Mouse (Mus musculus): Measurements from ENCODE around the gene Tgfbr3.
A peak's percentile ranks its signal among the peaks of the same experiment; 100 is the strongest.

The Tgfbr3 gene

DNA sequence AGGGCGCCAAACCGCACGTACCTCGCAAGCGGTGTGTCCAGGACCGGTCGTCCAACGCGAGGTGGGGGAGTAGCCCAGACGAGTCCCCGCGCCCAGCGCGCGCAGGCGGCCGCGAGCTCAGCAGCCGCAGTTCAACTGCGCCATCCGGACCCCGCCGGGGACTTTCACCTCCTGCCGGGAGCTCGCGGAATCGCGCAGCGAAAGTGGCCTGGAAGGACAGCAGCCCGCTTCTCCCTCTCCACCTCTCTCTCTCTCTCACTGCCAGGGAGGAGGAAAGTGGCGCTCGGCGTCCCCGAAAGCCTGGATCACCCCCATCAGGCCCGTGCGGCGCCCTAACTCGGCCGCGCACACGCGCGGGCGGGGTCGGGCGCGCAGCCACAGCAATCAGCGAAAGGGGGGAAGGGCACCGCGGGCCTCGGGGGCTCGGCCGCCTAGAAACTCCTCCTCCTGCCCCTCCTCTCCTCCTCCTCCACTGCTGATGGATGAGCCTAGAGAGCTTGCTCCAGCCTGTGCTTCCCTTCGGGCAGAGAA, at the start of gene Tgfbr3:
Tgfbr3 (minus strand) TSS at position 396 of the 531 bp plus-strand sequence.
- peak; percentile 59 for DNase-seq (ENCODE audit: low spot score)

DNA sequence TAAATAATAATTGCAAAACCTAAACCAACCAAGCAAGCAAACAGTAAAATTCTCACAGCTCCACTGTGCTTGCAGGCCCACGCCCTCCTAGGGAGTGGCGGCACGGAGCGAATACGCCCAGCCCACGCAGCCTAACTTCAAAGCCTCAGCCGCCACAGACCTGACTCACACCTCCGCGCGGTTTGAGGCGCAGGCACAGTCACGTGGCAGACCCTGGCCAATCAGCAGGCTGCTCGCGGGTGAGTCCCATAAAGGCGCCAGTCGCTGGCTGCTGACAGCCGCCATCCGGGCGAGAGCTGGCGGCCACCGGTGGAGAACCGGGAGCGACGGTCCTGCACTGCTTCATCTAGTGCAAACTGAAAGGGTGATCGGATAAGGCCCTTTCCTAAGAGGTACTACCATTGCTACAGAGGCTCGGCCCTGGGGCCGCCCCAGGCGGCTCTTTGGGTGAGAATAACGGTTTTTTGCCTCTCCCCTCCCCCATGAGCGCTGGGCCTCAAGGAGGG, 41.5 kb upstream of the Tgfbr3 start, which contains the start of gene Brdt:
Brdt (plus strand) TSS at position 244 of the 506 bp plus-strand sequence.
- no peak for DNase-seq (ENCODE audit: low spot score)

DNA sequence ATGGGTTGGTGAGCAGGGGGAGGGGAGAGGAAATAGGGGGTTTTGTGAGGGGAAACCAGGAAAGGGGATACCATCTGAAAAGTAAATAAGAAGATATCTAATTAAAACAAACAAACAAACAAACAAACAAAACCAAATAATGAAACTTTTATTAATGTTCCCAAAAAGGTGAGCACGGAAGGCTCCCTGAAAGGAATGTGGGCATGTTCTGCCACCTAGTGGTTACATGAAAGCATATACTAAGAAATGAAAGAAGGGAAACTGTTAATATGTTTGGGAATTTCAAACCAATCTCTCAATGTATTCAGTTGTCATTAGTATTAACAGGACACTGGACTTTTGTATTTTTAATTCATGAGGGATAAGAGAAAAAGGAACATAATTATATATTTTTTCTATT, 31.3 kb upstream of the Tgfbr3 start:
- no peak for DNase-seq (ENCODE audit: low spot score)

DNA sequence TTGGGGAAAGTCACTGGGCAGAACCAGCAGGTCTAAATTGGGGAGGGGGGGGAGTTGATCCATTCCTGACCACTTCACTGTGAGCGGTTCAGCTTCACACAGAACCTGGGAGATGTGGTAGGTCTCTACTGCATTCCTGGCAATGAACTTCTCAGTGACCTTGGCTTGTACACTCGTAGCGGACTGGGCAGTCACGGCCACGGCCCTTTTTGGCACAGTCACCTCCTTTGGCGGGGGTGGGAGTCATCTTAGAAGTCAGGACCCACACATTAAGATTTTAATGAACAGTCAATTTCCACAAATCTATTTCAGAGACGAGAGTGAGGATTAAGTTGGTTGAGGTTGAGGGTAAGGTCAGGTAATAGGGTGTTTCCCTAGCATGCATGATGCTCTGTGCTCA, 27.7 kb upstream of the Tgfbr3 start:
- DNase-seq (ENCODE audit: low spot score), result no peak

DNA sequence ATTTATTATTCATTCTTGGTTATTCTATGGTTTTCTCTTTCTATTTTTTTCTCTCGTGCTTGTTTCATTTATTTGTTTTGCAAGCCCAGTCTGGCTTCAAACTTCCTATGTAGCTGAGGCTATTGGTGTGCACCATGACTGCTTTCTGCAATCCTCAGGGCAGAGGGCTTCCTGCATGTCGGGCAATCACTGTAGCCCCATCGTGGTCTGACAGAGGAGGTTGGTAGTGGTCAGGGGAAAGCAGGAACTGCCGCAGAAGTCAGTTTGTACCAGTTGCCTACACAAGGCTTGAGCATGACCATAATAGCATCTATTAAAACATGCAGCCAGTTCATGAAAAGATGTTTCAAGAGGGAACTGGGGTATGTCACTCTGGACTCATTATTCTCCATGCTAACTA, 18.0 kb upstream of the Tgfbr3 start:
- no peak for DNase-seq (ENCODE audit: low spot score)

DNA sequence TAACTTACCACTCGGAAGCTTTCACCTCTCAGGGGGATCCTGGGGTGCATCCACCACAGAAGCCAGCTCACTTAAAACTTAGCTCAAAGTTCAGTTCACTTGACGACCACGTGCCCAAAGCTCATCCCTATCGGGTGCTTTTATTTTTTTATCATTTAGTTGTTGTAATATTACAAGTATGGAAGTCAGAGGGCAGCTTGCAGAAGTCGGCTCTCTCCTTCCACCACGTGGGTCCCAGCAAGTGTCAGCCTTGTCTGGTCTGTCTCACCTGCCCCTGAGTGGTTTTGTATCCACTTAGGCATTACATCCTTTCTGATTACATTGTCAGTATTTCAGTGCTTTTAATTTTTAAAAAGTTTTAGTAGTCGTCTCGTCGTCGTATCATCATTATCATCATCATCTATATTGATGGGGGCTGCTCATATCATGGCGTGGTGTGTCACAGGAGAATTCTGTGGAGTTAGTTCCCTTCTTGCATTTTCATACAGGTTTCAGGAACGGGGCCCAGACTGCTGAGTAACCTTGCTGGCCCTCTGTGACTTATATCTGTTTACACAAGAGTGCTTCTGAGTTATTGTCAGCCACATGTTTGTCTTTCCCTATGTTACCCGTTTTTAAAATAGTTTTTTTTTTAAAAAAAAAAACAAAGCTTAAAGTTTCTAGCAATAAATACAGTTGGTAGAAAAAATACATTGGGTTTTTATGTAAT, 14.8 kb upstream of the Tgfbr3 start:
- no peak for DNase-seq (ENCODE audit: low spot score)

DNA sequence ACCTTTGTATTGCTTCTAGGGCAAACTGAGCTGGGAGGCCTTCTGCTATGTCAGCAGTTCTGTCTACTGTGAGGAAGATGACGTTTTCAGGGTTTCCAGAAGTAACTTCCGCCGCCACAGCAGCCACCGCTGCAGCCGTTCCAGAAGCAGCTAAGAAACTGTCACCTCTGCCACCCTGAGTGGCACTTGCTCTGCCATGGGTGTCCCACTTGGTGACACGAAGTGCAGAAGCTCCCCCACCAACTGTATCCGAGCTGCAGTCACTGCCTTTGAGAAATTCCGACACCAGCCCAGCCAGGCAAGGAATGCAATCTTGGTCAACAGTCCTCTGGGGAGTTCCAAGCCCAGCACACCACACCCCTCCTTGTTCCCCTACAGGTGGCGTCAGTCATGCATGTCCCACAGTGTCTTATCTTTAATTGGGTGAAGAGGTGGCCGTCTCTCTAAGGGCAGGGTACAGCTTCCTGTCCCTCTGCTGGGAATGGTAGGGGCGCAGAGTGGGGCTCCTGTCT, 14.0 kb upstream of the Tgfbr3 start:
- DNase-seq (ENCODE audit: low spot score), result no peak

DNA sequence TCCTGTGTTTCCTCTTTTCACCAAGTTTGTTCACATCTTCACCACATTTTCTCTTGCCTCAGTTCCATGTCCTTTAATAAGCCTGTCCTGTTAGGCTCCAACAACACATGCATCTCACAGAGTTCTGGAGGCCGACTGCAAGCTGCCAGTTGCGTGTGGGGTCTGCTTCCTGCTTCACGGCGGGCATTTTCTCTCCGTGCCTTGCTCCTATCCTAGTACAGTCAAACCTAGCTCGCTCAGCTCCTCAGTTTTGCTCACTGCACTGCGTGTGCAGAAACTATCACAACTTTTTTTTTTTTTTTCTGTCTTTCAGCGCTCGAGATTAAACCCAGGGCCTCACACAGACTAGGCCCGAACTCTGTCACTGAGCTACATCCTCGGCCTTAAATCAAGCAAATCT, 9.4 kb upstream of the Tgfbr3 start:
- no peak for DNase-seq (ENCODE audit: low spot score)

DNA sequence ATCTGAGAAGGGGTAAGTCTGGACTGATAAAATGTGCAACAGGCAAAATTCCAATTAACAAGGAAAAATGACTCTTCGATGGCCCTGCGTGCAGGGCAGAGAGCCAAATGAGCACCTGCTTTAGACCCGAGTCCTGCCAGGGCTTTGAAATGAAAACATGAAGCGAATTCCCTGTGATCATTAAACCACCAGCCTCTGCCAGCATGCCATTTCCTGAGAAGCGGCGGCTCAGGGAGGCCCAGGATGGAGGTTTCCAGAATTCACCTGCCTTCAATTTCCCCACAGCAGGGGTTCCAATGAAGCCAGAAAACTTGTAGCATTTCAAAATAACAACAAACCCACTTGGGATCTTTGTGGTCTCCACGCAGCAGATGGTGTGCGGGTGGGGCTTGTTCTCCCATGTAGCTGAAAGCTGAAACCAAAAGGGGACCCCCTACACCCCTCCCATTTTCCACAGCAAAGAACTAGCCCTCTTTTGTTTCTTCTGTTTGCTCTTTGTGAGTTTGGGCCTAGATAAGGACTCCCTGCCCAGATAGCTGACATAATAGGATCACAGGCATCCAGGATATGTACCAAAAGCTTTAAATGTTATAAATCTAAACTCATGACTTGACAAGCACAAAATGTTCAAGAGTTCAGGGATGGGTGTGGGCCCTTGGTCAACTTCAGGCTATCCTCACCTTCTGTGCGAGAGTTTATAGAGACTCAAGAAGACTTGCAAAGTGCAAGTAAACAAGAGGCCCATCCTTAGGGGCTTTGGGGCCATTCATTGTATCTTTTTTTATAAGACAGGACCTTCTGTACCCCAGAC, 7.3 kb upstream of the Tgfbr3 start:
- DNase-seq (ENCODE audit: low spot score), result no peak

DNA sequence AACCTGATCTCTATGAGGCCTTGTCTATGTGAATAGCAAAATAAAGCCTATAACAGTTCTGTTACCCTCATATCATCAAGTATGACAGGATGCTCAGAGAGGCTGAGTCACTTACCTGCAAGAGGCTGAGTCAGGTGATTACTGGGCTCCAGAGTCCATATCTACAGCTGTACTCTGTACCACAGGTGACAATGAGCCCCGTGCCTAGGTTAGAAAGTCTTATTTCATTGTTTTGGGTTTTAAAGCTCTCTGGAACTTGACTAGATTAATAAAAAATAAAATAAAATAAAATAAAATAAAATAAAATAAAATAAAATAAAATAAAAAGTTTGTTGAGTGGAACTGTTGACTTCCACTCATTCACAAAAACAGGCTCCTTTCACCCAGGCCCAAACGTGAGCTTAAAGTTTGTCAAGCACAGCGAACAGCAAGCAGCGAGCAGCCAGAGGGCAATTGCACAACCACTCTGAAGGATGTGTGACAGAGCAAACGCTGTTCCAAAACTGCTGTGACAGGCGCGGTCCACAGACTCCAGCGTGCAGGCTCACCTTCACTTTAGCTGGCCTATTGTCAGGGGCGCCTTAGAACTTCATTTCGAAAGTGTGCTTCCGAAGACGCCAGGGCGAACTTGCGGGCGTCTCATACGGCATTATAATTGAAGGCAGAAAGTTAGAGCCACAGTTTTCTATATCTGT, 6.5 kb upstream of the Tgfbr3 start:
- no peak for DNase-seq (ENCODE audit: low spot score)

DNA sequence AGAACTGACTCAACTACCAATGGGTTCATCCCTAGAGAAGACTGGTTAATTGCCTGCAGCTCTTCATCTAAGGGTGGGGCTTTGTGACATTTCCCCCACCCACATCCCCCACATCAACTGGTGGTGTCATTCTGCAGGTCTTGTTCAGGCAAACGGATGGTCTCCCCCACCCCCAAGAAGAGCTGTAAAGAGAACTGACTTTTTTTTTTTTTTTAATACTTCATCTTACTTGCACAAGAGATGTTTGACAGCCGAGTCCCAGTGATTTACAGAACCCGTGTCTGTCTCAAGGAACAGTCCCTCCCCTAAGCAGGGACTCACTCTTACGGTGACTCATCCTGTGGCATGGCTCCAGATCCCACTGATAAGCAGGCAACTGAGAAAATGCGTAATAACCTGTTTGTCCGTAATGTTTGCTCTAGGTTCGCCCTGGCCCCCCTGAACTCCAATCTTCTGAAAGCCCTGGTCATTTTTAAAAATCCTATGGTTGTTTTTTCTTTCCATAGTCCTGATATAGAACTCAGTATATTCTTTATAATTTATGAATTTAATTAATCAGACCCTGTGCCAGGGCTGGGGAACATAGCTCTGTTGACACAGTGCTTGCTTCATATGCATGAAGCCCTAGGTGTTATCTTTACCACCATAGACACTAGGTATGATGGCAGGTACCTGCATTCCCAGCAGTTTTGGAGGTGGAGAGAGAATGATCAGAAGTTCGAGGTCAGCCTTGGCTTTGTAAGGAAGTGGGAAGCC, 5.8 kb upstream of the Tgfbr3 start:
- DNase-seq (ENCODE audit: low spot score), result peak; percentile 32

DNA sequence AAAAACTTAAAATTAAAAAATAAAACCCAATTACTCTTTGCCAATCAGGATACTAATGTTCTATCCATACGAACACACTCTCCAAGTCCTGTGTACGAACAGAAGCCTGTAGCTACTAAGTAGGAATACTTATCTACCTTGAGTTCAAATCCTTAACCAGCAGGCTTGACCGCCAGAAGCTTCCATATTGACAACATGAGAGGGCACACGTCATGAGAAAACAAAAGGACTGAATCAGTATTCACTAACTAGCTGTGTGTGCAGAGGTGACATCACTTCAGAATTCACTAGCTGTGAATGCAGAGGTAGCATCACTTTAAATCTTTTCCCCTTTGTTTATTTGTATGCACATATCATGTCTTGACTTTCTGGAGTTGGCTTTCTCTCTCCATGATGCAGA, 4.6 kb upstream of the Tgfbr3 start:
- no peak for DNase-seq (ENCODE audit: low spot score)

DNA sequence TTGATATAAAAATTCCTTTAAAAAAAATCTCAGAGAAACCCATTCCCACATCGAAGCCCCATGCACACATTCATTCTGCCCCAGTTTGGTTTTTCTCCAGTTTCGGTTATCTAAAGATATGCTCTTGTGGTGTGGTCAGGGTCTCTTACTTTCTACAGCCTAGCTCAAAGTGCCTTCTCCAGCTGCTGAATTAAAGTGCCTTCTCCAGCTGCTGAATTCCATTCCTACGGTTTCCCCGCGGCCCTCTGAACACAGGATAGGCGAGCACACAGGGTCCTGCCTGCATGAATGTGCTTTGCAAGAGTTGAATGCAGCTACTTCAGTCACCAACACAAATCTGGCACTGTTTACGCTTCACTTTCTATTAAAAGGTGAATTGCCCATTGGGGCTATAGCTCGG, 557 bp upstream of the Tgfbr3 start:
- no peak for DNase-seq (ENCODE audit: low spot score)

DNA sequence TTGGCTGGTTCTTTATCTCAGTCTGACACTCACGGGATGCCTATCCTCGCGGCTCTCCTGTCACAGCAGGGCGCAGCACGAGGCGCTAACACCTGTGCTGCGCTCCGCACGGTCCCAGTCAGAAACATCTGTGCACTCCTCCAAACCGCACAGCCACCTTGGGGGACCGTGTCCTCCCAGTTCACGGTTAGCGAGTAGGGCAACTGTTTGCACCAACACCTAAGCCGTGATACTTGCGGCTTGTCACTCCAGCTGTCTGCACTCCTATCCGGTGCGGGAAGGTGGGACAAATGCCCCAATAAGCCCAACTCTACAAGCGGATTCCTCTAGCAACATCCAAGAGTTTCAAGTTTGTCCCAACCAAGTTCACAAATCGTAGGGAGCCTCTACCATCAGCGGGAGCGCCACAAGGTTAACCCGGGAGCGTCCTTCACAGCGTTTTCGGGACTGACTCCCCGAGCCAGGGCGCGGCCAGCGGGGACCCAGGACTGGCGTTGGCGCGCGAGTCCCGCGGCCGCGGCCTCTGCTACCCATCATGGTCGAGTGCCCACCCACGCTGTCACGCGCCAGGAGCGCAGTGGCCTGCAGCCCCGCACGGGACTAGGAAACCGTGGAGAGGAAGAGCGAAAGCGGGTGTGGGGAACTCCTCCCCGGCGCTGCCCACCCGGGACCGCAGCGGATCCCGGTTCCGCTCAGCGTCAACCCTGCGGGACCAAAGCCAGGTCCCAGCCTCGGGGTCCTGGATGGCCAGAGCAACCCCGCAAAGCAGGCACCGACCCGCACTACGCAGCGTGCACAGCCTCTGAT, 799 bp downstream of the Tgfbr3 start:
- DNase-seq (ENCODE audit: low spot score), result no peak

DNA sequence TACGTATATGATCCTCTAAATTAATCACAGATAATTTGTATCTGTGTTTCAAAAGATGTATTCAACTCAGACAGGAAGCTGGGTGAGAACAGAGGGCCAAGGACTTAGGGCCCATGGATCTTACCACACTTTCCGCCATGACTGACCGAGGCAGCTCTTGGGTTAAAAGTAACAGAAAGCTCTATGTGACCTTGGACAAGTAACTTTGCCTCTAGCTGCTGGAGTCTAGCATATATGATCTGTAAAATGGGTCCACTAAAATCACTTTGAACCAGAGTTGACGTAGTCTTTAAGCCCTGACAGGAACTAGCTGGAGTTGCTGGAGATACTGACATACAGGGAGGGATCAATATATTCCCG, 1.5 kb downstream of the Tgfbr3 start:
- no peak for DNase-seq (ENCODE audit: low spot score)

DNA sequence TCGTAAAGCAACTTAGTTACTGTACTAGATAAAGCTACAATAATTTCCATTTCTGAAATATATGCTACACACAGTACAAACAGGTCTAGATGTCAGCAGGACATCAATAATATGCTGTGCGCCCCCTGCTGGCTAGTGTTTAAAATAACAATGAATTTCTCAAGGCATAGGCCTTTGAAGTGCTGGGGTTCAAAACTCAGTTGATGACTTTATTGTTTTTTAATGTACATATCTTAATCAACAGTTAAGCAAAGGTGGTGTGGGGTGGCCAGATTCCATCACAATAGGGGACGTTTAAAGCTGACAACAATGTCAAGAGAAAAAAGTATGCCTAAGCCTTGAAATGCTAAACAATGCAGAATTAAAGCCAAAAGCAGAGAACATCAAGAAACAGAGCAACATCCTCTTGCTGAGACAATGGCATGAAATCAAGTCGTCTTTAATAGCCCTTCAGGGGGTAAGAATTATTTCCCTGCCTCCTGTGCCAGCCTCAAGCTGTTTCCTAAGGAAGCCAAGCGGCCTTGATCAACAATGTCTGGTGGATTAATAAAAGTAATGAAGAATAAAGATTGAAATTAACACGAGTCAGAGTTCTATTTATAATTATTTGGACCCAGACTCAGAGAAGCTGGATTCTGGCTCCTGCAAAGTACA, 2.0 kb downstream of the Tgfbr3 start:
- peak; percentile 42 for DNase-seq (ENCODE audit: low spot score)

DNA sequence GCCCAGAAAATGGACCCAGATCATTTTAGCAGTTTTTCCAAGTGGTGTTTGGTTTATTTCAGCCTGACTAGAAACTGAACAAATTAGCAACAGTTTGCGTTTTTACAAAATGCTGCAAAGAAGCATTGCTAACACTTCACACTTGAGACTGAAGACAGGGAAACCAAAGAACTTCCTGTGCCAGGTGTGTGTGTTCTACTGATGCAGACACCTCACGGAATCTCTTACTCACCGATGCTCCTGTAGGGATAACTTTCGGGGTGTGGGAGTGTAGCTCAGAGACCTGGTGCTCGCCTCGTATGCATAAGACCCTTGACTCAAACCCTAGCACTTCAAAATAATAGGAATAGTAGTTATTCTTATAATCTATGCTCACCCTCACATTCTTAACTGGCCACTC, 3.9 kb downstream of the Tgfbr3 start:
- DNase-seq (ENCODE audit: low spot score), result no peak

DNA sequence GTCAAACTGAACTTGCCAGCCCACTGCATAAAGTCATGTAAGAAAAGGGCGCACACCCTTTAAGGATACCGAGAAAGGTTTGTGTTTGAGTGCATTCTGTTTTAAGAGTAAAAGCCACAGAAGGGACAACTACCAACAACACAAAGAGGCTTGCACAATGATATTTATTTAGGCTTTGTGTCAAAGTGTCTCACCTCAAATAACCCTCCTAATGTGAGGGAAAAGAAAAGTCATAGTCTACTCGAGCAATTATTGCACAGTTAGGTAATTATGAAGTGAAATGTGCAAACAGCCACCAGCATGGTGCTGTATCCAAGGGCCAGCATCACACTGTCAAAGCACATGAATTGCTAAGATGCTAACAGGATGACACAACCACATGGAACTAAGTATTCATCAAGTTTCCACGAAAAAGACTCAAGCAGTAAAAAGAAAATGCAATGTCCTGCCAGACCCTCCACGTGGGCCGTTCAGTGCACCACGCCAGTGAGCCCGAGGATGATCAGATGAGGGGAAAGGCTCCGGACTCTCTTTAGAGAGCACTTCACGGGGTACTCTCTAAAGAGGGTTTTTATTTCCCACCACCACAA, 5.4 kb downstream of the Tgfbr3 start:
- DNase-seq (ENCODE audit: low spot score), result no peak

DNA sequence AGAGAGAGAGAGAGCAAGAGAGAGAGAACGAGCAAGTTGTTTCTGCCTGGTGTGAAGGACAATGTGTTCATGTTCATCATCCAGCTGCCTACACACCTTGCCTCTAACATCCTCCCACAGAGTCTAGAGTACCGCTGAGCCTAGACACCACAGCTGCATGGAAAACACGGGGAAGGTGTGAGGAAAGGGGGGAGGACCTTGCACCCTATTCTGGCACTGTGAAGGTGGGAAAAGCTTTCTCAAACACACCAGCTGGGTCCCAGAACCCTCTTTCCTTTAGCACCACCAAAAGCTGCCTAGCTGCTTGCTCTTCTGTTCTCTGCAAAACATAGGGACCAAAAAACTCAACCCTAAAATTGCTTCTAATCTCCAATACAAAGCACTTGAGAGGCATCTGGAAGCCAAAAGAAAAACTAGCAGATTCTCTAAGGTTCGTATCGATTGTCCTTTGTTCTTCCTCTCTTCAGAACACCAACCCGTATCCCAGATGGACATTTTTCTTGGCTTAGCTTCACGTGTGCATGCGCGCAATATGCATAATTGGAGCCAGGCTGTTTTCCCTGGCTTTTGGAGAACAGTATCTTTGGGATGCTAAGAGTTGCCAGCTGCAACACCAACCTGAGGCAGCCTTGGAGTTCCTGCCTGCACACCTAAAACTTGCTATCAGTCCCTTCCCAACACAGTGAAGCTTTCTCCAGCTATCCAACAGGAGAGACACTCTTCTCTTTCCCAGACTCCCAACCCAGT, 6.7 kb downstream of the Tgfbr3 start:
- DNase-seq (ENCODE audit: low spot score), result no peak
